Mouse (Mus musculus) gastrocnemius, postnatal 14 days (tissue): ENCODE measurements at regions not wholly inside any gene's neighbourhood (a gene's known extent, or its start where the extent isn't known, plus 50 kb on each side); places are given as distances from the start of the nearest gene placed in this dataset.
A peak's percentile ranks its signal among the peaks of the same experiment; 100 is the strongest.

Experiments
- DNase-seq: peaks from one replicate; pipeline ENCODE4 v3.0.0; 2021; ENCODE audit warnings: mixed read lengths
- intact Hi-C: fragments of 180-260 bp; cut with DNase I; formaldehyde crosslinking; loops from one replicate; pipeline ENCODE4 v1.15.1; 2025; ENCODE audit warnings: low total_unique reads

DNA sequence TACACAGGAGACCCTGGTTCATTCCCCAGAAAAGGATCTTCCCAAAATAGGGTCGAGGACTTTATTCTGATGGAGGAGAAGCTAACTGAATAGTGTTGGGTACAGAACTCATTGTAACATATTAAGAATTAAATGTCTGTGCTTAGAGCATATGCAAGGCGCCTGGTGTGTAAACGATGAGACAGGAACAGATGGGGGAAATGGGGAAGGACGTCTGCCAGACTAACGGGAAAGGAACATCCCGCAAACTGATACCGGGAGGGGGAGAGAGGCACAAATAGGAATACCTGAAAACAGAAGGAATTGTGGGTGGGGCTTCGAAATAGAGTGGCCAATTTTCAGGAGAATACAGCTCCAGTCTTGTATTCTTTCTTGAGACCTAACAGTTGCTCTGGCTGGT is 268.6 kb upstream of the Tbx3 start:
- intact Hi-C loops = no loop called here
- DNase-seq = no peak

DNA sequence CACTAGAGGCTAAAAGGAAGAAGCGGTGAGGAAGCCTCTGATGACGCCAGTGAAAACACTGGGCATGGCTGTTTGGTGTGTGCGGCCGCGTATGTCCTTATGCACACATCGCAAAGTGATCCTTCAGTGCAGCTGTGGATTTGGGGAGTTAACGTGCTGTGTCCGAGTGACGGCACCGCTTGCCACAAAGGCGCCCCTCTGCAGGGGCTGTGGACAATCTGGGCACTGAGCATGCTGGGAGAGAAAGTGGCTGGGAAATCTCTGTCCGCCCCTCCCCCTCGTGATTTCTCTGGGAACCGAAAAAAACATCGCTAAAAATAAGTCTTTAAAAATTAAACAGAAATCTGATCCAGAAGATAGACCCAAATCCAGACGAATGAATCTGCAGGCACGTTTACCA is 267.8 kb upstream of the Tbx3 start:
- intact Hi-C loops = no loop called here
- DNase-seq = peak; percentile 18

DNA sequence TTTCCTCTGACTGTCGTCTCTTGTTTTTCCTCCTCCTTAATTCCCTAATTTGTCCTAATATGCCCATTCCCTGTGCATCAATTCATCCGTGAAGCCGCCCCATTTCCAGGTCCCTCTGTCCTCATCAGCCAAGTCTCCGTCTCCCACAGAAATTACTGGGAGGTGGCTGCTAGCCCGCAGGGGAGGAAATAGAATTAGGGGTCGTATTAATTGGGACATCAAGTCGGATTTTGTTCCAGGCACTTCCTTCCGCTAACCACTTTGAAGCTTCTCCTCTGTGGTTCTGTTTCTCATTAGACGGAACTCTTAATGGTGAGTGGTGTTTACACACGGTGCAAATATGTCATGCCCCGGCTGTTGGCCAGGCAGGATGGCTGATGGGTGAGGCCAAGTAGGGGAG is 259.5 kb upstream of the Tbx3 start:
- no peak for DNase-seq
- intact Hi-C loops = no loop called here

DNA sequence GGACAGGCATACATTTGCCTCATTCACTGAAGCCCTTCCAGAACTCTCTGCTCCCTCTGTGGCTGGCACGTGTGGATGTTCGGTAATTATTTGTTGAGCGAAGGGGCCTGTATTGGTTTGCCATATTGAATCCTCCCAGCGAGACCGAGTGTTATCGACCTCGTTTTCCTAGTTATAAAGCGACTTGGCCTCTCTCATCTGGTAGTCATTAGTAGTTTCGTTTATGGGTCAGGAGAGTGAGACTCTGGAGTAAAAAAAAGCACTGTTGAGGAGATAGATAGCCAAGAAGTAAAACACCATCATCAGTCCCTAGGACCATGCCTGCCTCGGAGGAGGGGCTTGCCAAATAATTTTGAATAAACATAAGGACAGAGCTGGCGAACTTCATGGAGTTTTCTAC is 254.6 kb upstream of the Tbx3 start:
- intact Hi-C loops = no loop called here
- no peak for DNase-seq

DNA sequence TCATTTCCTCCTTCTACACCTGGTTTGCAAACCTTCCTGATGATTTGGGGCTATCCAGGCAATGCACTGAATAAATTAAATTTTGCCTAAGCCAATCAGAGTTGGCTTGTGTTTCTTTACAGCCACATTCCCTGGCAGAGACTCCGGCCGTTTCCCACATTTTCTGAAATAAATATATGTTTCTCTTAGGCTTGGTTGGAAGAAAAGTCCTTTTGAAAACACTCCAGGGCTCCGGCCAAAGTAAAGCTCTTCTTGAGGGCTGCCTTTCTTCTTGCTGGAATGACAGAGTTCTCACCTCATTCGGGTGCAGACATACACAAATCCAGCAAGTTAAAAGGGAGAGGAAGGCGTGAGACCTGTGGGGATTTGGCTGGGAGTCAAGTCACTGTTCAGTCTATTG is 252.0 kb upstream of the Tbx3 start:
- intact Hi-C loops = no loop called here

DNA sequence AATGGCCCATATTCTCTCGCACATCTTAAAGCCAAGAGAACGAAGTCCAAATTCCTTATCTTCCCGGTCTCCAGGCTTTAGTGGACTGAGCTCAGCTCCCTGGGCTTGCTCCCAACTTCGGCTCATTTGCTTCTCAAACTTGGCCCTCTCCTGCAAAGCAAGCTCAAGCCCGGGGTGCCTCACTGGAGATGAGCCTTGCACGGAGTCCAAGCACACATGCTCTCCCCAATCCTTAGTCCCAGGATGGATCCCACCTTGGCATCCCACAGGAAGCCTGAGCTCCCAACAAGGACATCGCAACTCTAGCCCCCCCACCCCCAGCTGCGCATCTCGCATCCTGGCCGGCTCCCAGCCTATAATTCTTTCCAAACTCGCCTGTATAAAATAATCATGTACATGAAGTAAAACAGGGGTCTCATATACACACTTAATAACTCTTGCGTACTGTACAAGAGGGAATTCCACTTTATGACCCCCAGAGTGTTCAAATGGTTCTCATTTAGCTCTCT is 242.9 kb upstream of the Tbx3 start:
- peak; percentile 73 for DNase-seq
- intact Hi-C loops = no loop called here

More for the DNA sequence above, 252.0 kb upstream of the Tbx3 start:
- no peak for DNase-seq

DNA sequence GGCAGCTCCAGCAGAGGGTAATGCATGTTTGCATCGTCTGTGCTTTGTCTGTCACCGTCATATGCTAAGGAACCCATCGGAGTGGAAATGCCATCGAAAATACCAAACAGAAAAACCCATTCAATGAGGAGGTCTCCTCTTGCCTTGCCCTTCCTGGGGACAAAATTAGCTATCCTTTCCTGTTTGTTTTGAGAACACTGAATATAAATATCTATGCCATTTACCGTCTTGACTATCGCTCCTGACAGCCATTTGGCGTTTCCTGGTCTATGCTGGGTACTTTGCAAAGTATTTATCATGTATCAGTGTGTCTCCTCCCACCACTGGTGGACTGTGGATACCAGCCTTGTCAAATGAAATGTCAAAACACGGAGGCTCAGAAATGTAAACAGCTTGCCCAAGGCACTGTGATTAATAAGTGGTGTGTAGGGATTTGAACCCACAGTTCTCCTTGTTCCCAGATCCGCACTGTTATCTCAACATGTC is 239.2 kb upstream of the Tbx3 start:
- DNase-seq = no peak
- intact Hi-C loops = no loop called here

DNA sequence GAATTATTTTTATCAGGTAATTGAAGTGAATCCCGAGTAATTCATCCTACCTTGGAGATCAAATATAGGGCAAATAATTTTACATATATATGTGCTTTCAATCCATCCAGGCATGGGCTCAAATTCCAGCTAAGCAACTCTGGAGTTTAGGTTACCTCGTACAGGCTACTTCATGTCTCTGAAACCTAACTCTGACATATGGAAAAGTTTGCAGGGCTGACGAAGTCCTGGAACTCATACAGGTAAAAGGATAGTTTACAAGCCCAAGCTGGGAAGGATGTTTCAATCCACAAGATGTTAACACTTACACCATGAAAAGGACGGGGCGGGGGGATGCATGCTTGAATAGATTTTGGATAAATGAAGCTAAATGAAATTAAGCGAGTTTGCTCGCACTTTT is 235.9 kb upstream of the Tbx3 start:
- intact Hi-C loops = no loop called here
- no peak for DNase-seq

DNA sequence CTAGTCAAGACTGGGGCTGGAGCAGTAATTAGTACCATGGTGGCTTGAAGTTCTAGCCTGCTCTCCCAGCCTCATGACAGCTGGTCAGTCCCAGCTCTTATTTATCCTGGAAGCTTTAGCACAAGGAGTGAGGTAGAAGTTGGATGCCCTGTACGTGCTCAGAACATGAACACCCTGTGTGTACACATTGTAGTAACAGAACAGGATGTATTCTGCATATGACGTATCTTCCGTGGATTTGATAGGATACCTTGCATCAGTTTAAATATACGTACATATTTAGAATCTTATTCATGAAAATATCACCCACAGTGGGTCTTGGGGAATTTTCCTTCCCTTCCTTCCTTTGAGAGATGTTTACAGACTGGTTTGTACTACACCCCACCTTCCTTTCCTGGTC is 222.0 kb upstream of the Tbx3 start:
- intact Hi-C loops = no loop called here
- no peak for DNase-seq

DNA sequence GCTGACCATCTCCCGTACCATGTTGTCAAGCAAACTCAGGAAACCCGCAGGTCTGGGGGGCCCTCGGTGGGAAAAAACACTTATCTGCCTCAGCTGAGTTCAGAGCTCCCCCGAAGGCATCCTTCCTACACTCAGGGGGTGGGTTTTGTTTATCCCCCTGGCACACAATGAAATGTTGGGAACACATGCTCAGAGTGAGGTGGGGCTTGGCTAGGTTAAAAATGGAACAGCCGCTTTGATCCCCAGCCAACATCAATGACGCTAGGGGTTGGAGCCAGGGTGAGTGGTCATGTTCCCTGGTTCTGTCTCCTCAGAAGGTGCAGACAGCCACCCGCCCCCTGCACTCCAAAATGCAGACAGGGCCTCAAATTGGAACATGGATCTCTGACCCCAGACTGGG is 221.3 kb upstream of the Tbx3 start:
- no peak for DNase-seq
- intact Hi-C loops = no loop called here

DNA sequence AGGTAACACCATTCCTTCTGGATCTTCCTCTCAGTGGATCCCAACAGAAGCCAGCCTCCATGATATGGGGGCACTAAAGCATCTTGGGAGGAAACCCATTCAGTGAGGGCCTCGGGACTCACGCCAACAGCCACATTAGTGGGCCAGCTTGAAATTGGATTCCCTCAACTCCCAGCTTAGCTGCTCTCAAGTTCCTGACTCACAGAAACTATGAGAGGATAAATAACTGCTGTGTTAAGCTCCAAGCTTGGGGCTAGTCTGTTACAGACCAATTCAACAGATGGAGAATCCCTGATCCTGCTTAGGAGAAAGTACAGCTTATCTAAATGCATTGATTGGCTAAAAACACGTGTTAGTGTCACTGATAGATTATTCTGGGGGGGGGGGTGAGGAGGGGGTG is 210.7 kb upstream of the Tbx3 start:
- intact Hi-C loops = no loop called here
- no peak for DNase-seq

DNA sequence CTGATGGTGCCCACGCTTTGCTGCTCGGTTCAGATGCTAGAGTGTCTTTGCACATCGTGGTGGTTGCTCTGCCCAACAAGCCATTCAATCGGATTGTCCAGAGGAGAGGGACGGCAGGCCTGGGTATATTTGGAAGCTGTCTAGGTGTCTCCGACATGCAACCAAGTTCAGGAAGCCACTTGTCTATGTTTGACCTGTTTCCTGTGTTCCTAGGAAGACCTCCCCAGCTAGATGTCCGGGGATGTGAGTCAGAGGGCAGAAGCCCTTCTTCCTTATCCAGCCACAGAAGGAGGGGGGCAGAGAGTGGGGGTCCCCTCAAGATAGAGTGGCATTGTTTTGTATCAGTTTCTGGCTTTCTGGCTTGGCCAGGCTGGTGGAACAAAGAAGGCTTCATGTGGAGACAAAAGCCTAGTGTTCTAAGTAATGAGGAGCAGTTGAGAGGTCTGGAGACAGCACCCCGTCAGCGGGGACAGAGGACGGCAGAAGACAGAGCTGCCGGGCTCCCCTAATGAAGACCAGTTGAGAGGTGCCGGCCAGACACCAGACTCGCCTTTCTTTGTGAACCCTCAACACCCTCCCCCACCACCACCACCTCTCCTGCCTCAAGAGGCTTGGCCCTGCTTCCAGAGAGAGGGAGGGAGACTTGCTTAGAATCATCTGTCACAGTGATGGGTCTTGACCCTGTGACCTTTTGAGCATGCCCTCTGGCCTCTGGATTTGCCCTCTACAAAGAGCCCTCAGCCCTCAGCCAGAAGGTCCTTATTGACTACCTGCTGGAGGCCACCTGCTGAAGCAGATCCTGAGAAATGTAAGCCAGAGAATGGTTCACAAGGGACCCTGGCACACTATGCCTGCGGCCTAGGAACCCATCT is 207.6 kb upstream of the Tbx3 start:
- intact Hi-C loops = no loop called here
- no peak for DNase-seq

DNA sequence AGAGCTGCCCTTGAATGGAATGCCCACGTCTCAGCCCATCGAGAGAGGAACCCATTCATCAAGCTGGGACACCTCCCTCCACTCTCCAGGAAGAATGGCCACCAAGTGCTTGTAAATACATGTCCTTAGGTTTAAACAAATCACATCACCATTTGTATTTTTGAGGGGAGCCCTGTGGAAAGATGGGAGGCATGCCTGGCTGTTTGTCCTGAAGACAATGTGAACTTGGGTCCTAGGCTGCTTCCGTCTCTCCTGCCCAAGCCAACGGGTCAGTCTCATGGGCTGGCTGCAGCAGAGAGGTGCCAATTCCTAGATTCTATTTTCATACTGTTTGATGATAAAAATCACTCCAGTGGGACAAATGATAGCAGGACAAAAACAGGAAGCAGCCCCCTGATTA is 205.9 kb upstream of the Tbx3 start:
- intact Hi-C loops = no loop called here

DNA sequence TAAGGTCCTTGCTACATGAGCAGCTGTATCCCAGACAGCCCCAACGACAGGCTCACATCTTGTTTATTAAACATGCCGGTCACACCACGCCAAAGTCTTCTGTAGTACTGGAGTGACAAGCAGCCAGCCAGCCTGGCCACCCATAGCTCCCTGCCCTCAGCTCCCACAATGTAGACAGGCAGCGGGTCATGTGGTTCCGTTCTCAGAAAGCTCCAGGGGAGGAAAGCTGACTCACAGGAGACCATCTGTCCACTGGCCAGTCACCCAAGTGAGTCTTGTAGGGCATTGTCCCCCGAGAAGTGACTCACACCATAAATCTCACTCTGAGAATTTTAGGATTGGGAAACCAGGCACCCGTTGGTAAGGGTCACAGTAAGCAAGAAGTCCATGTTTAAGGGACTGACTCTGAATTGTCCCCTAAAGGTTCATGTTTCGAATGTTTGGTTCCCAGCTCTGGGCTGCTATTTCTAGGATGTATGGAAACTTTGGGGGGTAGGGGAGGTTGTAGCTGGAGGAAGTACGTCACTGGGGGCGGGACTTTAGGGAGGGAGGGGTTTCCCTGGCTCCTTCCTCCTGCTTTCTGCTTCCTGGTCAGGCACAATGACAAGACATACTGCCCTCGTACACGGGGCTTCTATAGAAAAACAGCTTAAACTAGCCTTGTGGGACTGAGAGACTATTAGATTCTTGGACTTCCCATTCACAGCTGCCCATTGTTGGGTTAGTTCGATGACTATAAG is 203.0 kb upstream of the Tbx3 start:
- no peak for DNase-seq
- intact Hi-C loops = loop anchor here (5.0 kb wide), 1 partner anchor 195 kb away; no protein-coding TSS in a partner anchor

More for the DNA sequence above, 205.9 kb upstream of the Tbx3 start:
- no peak for DNase-seq

DNA sequence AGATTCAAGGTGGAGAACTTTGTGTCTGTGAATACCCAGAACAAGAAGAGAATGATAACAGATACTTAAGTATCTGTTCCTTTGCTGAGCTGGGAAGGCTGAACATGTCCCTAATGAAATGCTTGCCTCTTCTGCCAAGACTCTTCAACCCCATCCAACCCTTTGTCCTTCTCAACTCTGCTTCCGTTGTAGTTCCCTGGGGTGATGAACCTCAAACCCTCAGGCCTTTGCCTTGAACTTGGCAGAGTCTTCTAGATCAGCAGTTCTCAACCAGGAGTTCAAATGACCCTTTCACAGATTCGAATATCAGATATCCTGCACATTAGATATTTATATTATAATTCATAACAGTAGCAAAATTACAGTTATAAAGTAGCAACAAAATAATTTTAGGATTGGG is 192.5 kb upstream of the Tbx3 start:
- intact Hi-C loops = no loop called here
- no peak for DNase-seq

DNA sequence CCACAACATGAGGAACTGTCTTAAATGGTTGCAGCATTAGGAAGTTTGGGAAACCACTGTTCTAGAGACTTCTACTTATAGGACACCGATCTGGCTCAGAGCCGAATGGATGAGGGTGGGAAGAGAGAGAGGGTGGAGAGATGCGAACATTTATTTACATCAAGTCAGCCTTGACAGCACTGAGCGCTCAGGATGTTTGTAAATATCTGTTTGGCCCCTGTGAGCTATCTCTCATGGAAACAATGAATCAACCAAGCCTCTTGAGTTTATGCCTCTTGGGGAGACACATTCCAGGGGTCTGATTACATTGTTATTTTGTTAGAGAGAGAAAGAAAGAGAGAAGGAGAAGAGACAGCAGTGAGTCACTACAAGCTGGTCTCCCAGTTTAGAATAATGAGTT is 192.1 kb upstream of the Tbx3 start:
- intact Hi-C loops = no loop called here
- no peak for DNase-seq

DNA sequence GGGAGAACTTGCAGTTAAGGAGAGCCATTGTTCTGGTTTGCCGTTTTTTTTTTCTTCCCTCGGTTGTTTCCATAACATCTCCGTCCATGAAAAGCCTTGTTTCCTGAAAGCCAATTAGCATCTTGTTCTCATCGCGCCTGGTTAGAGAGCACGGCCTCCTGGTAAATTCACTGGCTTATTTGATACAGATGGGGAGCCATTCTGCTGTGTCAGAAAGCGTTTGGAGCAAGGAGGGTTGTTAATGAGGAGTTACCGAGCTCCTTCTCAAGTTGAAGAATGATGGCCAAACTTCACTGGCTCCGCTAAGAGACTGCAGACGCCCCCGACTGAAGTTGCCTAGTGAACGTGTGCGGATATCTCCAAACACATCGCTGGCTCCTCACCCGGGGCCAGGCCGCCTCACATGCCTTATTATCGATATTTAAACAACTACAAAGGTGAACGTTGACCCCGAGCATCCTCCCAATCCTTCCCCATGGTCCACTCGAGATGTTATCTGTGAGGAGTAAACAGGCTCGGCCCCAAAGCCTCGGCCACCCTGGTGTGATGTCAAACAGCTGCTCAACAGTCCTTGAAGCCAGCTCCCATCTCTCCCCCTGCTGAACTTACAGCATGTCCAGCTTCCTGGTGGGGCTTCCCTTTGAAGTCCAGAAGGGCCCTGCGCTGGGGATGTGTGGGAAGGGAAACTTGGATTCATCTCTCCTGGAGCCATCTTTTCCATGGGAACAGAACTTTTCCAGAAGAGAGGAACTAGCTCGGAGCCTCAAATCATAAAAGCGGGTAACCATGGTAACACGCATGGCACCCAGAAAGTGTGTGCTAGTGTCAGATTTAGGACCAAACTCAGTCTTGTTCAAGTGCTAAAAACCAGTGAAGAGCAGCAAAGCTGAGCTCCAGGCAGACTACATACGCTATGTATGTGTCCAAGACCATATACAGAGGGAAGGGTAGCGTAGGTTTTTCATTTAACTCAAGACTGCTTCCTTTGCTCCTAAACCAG is 190.0 kb upstream of the Tbx3 start:
- intact Hi-C loops = no loop called here
- DNase-seq = peak; percentile 17

DNA sequence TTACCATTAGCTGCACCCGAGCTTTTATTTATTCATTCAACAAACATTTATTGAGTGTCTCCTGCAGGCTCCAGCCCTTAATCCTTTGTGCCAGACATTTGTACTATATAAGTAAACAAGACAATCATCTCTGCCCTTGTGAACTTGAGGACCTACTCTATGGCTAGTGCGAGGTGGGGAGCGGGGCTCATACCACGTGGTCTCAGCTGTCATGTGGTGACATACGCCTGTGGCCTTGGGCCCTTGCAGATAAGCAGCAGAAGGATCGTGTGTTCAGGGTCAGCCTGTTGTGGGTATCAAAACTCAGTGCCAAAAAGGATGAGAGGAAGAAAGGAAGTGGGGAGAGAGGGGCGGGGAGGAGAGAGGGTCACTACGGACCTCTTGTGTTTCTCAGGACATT is 186.8 kb upstream of the Tbx3 start:
- no peak for DNase-seq
- intact Hi-C loops = no loop called here

DNA sequence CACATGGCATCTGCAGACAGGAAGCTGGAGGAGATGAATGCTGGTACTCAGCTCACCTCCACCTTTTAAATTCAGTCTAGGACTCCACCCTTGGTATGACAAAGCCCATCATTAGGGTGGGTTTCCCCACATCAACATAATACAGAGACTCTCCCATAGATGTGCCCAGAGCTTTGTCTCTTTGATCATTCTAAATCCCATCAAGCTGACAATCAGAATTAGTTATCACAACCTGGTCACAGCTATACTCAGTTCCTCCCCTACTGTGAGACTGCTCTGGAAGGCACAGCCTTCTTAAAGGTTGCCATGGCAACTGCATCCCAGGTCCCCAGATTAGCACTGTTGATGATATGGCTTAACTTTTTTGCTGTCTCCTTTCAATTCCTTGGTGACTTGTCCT is 184.3 kb upstream of the Tbx3 start:
- intact Hi-C loops = no loop called here
- no peak for DNase-seq

DNA sequence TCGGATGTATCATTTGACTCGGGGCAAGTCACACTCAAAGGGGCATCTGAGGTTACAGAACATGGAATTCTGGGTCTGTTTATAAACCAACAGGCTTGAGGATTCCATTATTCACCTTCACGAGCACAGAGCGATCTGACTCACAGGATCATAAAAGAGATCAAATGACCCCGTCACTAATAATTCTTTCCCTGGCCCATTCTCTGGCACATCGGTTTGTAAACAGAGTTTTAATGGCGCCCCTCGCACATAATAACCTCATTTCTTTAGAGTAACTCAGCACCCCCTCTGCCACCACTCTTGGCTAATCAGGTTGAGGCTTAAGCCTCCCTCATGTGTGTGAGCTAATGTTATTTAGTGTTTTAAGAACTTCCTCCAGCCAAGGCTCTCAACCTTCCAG is 183.3 kb upstream of the Tbx3 start:
- intact Hi-C loops = no loop called here
- no peak for DNase-seq
